9 mouse cellular contexts compared by ENCODE assay signal in the genomic region with DNA sequence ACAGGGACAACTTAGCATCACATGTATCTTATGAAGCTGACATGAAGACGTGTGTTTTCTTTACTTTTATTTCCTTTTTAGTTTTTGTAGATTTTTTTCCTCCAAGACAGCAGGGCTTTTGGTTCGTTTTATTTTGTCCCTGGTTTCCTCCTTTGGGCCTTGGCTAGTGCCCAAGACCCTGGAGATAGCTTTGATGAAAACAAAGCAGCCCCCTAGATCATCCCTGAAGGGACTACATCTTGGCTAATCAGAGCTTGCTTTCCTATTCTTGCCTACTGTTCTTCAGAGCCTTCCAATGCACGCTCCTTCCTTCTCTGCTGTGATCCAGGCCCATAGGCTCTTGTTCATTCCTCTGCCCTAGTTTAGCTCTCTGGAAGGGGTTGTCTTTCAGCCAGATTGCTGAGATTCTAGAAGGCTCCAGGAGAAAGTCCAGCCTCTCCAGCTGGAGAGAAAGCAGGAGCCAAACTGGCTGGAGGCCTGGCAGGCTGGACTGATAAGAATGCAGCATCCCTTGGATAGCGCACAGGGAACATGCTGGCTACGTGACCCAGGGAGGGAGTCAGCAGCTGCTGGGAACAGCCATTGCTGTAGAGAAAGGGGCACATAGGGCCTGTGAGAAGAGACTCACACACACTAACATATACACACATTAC. TPM values are rescaled to one million over a fixed set of nuclear protein-coding genes. Genes with fewer than 3 reads are reported as not detected.
A peak's percentile ranks its signal among the peaks of the same experiment; 100 is the strongest.
DNase-seq lines count a peak whose midpoint lies in the region; ATAC-seq lines count a peak whose summit lies in the region.
"Had no signal": no experiment of that assay in that cellular context is flagged by ENCODE, and none has a peak within 500 bp of the region (broad histone marks: within the 10 kb centered on the region; RNA-seq: fewer than 3 reads in every experiment).

No protein-coding gene starts in this region.

- peak; percentile 96 for DNase-seq in adipocyte (ENCODE audit: low spot score)
- DNase-seq in heart, postnatal 14 days: peak; percentile 85 to 91
- peak; percentile 64 to 70 for DNase-seq in left cerebral cortex, postnatal 36 days (ENCODE audit: low spot score in 2 of 2)
- no peak for DNase-seq in retina, postnatal 1 day

- peaks cover 14% of the 10 kb centered on the region for H3K4me1 ChIP-seq in forebrain, embryonic 15.5 days
- H3K4me1 ChIP-seq in forebrain, embryonic 12.5 days: peaks cover 6% of the 10 kb centered on the region
- peaks cover 16% of the 10 kb centered on the region for H3K4me1 ChIP-seq in forebrain, embryonic 16.5 days (replicated peaks; ENCODE audit: control insufficient read depth, insufficient read depth, low read length)
- peaks cover 16% of the 10 kb centered on the region for H3K4me1 ChIP-seq in stomach, embryonic 15.5 days

- ATAC-seq in forebrain, embryonic 15.5 days (replicated peaks): no peak
- ATAC-seq in forebrain, embryonic 12.5 days (ENCODE audit: low FRiP score): no peak
- ATAC-seq in forebrain, embryonic 16.5 days: peak; percentile 49
- peak; percentile 75; the same call in 1 of the 2 replicates for ATAC-seq in stomach, embryonic 15.5 days (ENCODE audit: insufficient read depth, low FRiP score, low read depth)

- intact Hi-C loops in heart, postnatal 14 days (cut with DNase I): loop anchor here (2.0 kb wide), 1 partner anchor 43 kb away; a partner anchor contains a TSS
- intact Hi-C loops in left cerebral cortex, postnatal 36 days (cut with DNase I): loop anchor here (5.0 kb wide), 1 partner anchor 44 kb away; a partner anchor contains a TSS

- no peaks in the 10 kb centered on the region for H3K9me3 ChIP-seq in forebrain, embryonic 15.5 days
- H3K9me3 ChIP-seq in forebrain, embryonic 12.5 days: no peaks in the 10 kb centered on the region
- no peaks in the 10 kb centered on the region for H3K9me3 ChIP-seq in forebrain, embryonic 16.5 days (ENCODE audit: control insufficient read depth, low read length)
- no peaks in the 10 kb centered on the region for H3K9me3 ChIP-seq in stomach, embryonic 15.5 days
- H3K9me3 ChIP-seq: liver, embryonic 15.5 days had no signal

- H3K9ac ChIP-seq in forebrain, embryonic 15.5 days (replicated peaks): no peak overlapping the region
- H3K9ac ChIP-seq in forebrain, embryonic 12.5 days: no peak overlapping the region
- no peak overlapping the region for H3K9ac ChIP-seq in forebrain, embryonic 16.5 days (replicated peaks; ENCODE audit: low read depth, low read length)
- H3K9ac ChIP-seq in stomach, embryonic 15.5 days: no peak overlapping the region
- H3K9ac ChIP-seq: liver, embryonic 15.5 days had no signal

- H3K27me3 ChIP-seq in forebrain, embryonic 15.5 days: no peaks in the 10 kb centered on the region
- H3K27me3 ChIP-seq in forebrain, embryonic 12.5 days: no peaks in the 10 kb centered on the region
- no peaks in the 10 kb centered on the region for H3K27me3 ChIP-seq in forebrain, embryonic 16.5 days (replicated peaks; ENCODE audit: control insufficient read depth, insufficient read depth, low read length)
- H3K27me3 ChIP-seq in stomach, embryonic 15.5 days (replicated peaks): no peaks in the 10 kb centered on the region
- H3K27me3 ChIP-seq: liver, embryonic 15.5 days had no signal

- H3K36me3 ChIP-seq in forebrain, embryonic 15.5 days: no peaks in the 10 kb centered on the region
- no peaks in the 10 kb centered on the region for H3K36me3 ChIP-seq in forebrain, embryonic 12.5 days (replicated peaks)
- H3K36me3 ChIP-seq in forebrain, embryonic 16.5 days (ENCODE audit: control insufficient read depth, insufficient read depth): no peaks in the 10 kb centered on the region
- H3K36me3 ChIP-seq in stomach, embryonic 15.5 days: no peaks in the 10 kb centered on the region
- H3K36me3 ChIP-seq: liver, embryonic 15.5 days had no signal

- 58% methylated on average over 5 of the region's 5 CpGs for WGBS in forebrain, embryonic 15.5 days
- WGBS in forebrain, embryonic 12.5 days: 81% methylated on average over 5 of the region's 5 CpGs
- 58% methylated on average over 5 of the region's 5 CpGs for WGBS in forebrain, embryonic 16.5 days
- WGBS in stomach, embryonic 15.5 days: 42% methylated on average over 5 of the region's 5 CpGs

- peak overlapping the region; percentile 54 for H3K27ac ChIP-seq in forebrain, embryonic 15.5 days (replicated peaks)
- H3K27ac ChIP-seq in forebrain, embryonic 12.5 days: no peak overlapping the region
- peak overlapping the region; percentile 57 for H3K27ac ChIP-seq in forebrain, embryonic 16.5 days (ENCODE audit: low read length)
- peak overlapping the region; percentile 88 for H3K27ac ChIP-seq in stomach, embryonic 15.5 days
- H3K27ac ChIP-seq: liver, embryonic 15.5 days had no signal

- no peak overlapping the region for H3K4me3 ChIP-seq in forebrain, embryonic 15.5 days
- no peak overlapping the region for H3K4me3 ChIP-seq in forebrain, embryonic 12.5 days (replicated peaks)
- no peak overlapping the region for H3K4me3 ChIP-seq in forebrain, embryonic 16.5 days (replicated peaks; ENCODE audit: low read length)
- no peak overlapping the region for H3K4me3 ChIP-seq in stomach, embryonic 15.5 days (replicated peaks)
- H3K4me3 ChIP-seq: liver, embryonic 15.5 days had no signal

- H3K4me2 ChIP-seq in forebrain, embryonic 15.5 days (replicated peaks): no peak overlapping the region
- no peak overlapping the region for H3K4me2 ChIP-seq in forebrain, embryonic 12.5 days
- H3K4me2 ChIP-seq in forebrain, embryonic 16.5 days (ENCODE audit: low read length): no peak overlapping the region
- no peak overlapping the region for H3K4me2 ChIP-seq in stomach, embryonic 15.5 days
- H3K4me2 ChIP-seq: liver, embryonic 15.5 days had no signal

RNA-seq across cellular contexts. Expression of a gene that starts 42.8 kb away (rescaled TPM):
- polyA plus RNA-seq in forebrain, embryonic 15.5 days (2015; fragmentation: Nextera tagmentation; extraction: Ambion mirVana): 5.1 and 5.3 TPM in 2 replicates
- polyA plus RNA-seq in forebrain, embryonic 12.5 days (2016; fragmentation: Nextera tagmentation; extraction: Ambion mirVana): 6.3 and 6.9 TPM in 2 replicates
- 3.6 TPM in 2 replicates for polyA plus RNA-seq in forebrain, embryonic 16.5 days (2015; fragmentation: Nextera tagmentation; extraction: Ambion mirVana)
- total RNA-seq in heart, postnatal 14 days (2021): 10 to 100 TPM; 43.4 to 57.3 TPM
- 1 to 10 TPM; 5.3 to 8.7 TPM for total RNA-seq in left cerebral cortex, postnatal 36 days (2021)
- 30.6 and 38.3 TPM in 2 replicates for polyA plus RNA-seq in stomach, embryonic 15.5 days (2015; fragmentation: Nextera tagmentation; extraction: Ambion mirVana)

RNA-seq across cellular contexts. Expression of a gene that starts 52.0 kb away (rescaled TPM):
- 0.66 and 0.67 TPM in 2 replicates for polyA plus RNA-seq in forebrain, embryonic 15.5 days (2015; fragmentation: Nextera tagmentation; extraction: Ambion mirVana)
- not detected in 2 replicates for polyA plus RNA-seq in forebrain, embryonic 12.5 days (2016; fragmentation: Nextera tagmentation; extraction: Ambion mirVana)
- polyA plus RNA-seq in forebrain, embryonic 16.5 days (2015; fragmentation: Nextera tagmentation; extraction: Ambion mirVana): 0.42 and 1.1 TPM in 2 replicates
- 1 to 10 TPM; 2.2 to 2.4 TPM for total RNA-seq in heart, postnatal 14 days (2021)
- total RNA-seq in left cerebral cortex, postnatal 36 days (2021): 10 to 100 TPM; 14.2 to 26.7 TPM
- 1.8 and 2.4 TPM in 2 replicates for polyA plus RNA-seq in stomach, embryonic 15.5 days (2015; fragmentation: Nextera tagmentation; extraction: Ambion mirVana)

RNA-seq across cellular contexts. Expression of a gene that starts 54.3 kb away (rescaled TPM):
- 43.6 and 44.8 TPM in 2 replicates for polyA plus RNA-seq in forebrain, embryonic 15.5 days (2015; fragmentation: Nextera tagmentation; extraction: Ambion mirVana)
- polyA plus RNA-seq in forebrain, embryonic 12.5 days (2016; fragmentation: Nextera tagmentation; extraction: Ambion mirVana): 20.5 and 20.6 TPM in 2 replicates
- polyA plus RNA-seq in forebrain, embryonic 16.5 days (2015; fragmentation: Nextera tagmentation; extraction: Ambion mirVana): 49.9 and 51.9 TPM in 2 replicates
- under 1 TPM; 0.72 to 0.83 TPM for total RNA-seq in heart, postnatal 14 days (2021)
- total RNA-seq in left cerebral cortex, postnatal 36 days (2021): 10 to 100 TPM; 32.4 to 47.1 TPM
- 6.7 and 8.9 TPM in 2 replicates for polyA plus RNA-seq in stomach, embryonic 15.5 days (2015; fragmentation: Nextera tagmentation; extraction: Ambion mirVana)

Comparison
In these comparisons a context has a peak if more than half of its experiments do, and no peak if none do; other contexts are left out.
1. ATAC-seq: peak in forebrain, embryonic 16.5 days (single experiment) and stomach, embryonic 15.5 days (single experiment); none in forebrain, embryonic 15.5 days (single experiment) and forebrain, embryonic 12.5 days (single experiment).